Mouse (Mus musculus): Measurements from ENCODE around the gene Sgta. TPM values are rescaled to one million over a fixed set of nuclear protein-coding genes. Genes with fewer than 3 reads are reported as not detected.

The Sgta gene
- polyA plus RNA-seq, 2 experiments: 38.4 to 43.8 TPM

GRCm38 (mm10) chr10:81027331-81027730, 32.6 kb downstream of the Sgta start:
- Histone ChIP-seq H3K27ac (no peak overlapping the region), H3K4me1 (replicated peaks; ENCODE audit: control insufficient read depth in 2 of 2, insufficient read depth in 2 of 2, low read length in 1 of 2) (no peaks in the 10 kb centered on the region), H3K36me3 (replicated peaks; ENCODE audit: control insufficient read depth, insufficient read depth, low read depth) (no peaks in the 10 kb centered on the region), H3K9me3 (ENCODE audit: control insufficient read depth, low read length) (no peaks in the 10 kb centered on the region), H3K4me3 (ENCODE audit: insufficient read depth in 1 of 2, low read depth in 2 of 2, low read length in 2 of 2) (no peak overlapping the region), H3K9ac (replicated peaks) (no peak overlapping the region), H3K4me2 (ENCODE audit: low read depth) (no peak overlapping the region), H3K27me3 (ENCODE audit: control insufficient read depth, insufficient read depth, low read length) (peaks cover 25% of the 10 kb centered on the region)
- TF ChIP-seq CTCF (IDR thresholded peaks at IDR 0.05; ENCODE audit: low read depth) (no peak), EP300 (IDR thresholded peaks at IDR 0.05; ENCODE audit: low read depth) (no peak)
- no peak for DNase-seq (ENCODE audit: low read depth in 3 of 3, low spot score in 3 of 3)
- no peak for ATAC-seq (ENCODE audit: insufficient read depth)
- 44% methylated on average over 4 of the region's 4 CpGs for WGBS (ENCODE audit: insufficient replicate concordance)

GRCm38 (mm10) chr10:81026857-81027256, 33.1 kb downstream of the Sgta start:
- no peak overlapping the region for H3K27ac ChIP-seq
- H3K4me3 ChIP-seq (ENCODE audit: insufficient read depth in 1 of 2, low read depth in 2 of 2, low read length in 2 of 2): no peak overlapping the region
- H3K9me3 ChIP-seq (ENCODE audit: control insufficient read depth, low read length): no peaks in the 10 kb centered on the region
- no peaks in the 10 kb centered on the region for H3K4me1 ChIP-seq (replicated peaks; ENCODE audit: control insufficient read depth in 2 of 2, insufficient read depth in 2 of 2, low read length in 1 of 2)
- no peak for ATAC-seq (ENCODE audit: insufficient read depth)
- no peak overlapping the region for H3K4me2 ChIP-seq (ENCODE audit: low read depth)
- DNase-seq (ENCODE audit: low read depth in 3 of 3, low spot score in 3 of 3): no peak
- H3K36me3 ChIP-seq (replicated peaks; ENCODE audit: control insufficient read depth, insufficient read depth, low read depth): no peaks in the 10 kb centered on the region
- no peak overlapping the region for H3K9ac ChIP-seq (replicated peaks)
- H3K27me3 ChIP-seq (ENCODE audit: control insufficient read depth, insufficient read depth, low read length): peaks cover 30% of the 10 kb centered on the region
- whole genome bisulfite sequencing (ENCODE audit: insufficient replicate concordance): 80% methylated on average over 5 of the region's 5 CpGs
- no peak for TF ChIP-seq EP300 (IDR thresholded peaks at IDR 0.05; ENCODE audit: low read depth)
- TF ChIP-seq CTCF (IDR thresholded peaks at IDR 0.05; ENCODE audit: low read depth): no peak

- H3K9me3 ChIP-seq (ENCODE audit: control insufficient read depth, low read length): no peaks in the 10 kb centered on the region
- H3K27me3 ChIP-seq (ENCODE audit: control insufficient read depth, insufficient read depth, low read length): peaks cover 32% of the 10 kb centered on the region
- DNase-seq (ENCODE audit: low read depth in 3 of 3, low spot score in 3 of 3) (no peak), ATAC-seq (ENCODE audit: insufficient read depth) (no peak)
- peak within 1 kb of the TSS; percentile 24 for H3K4me2 ChIP-seq (ENCODE audit: low read depth)
- no peaks in the 10 kb centered on the region for H3K4me1 ChIP-seq (replicated peaks; ENCODE audit: control insufficient read depth in 2 of 2, insufficient read depth in 2 of 2, low read length in 1 of 2)
- H3K36me3 ChIP-seq (replicated peaks; ENCODE audit: control insufficient read depth, insufficient read depth, low read depth): no peaks in the 10 kb centered on the region
- no peak within 1 kb of the TSS for H3K9ac ChIP-seq (replicated peaks)
- 0 out of 4 replicates have a peak within 1 kb of the TSS, but pooled peaks of 1 of the 2 experiments have one; percentile 6 for H3K4me3 ChIP-seq (ENCODE audit: insufficient read depth in 1 of 2, low read depth in 2 of 2, low read length in 2 of 2)
- H3K27ac ChIP-seq: no peak within 1 kb of the TSS
- no peak for TF ChIP-seq CTCF (IDR thresholded peaks at IDR 0.05; ENCODE audit: low read depth)
- TF ChIP-seq EP300 (IDR thresholded peaks at IDR 0.05; ENCODE audit: low read depth): no peak
- 42% methylated on average over 12 of the region's 12 CpGs for WGBS (ENCODE audit: insufficient replicate concordance)
Measured at GRCm38 (mm10) chr10:81025639-81026275, 34.2 kb downstream of the Sgta start, which contains the start of gene Diras1. Gene Diras1 (minus strand): TSS chr10:81025662.

- Histone ChIP-seq H3K9ac (replicated peaks) (no peak overlapping the region), H3K9me3 (ENCODE audit: control insufficient read depth, low read length) (no peaks in the 10 kb centered on the region), H3K4me2 (ENCODE audit: low read depth) (peak overlapping the region; percentile 24), H3K27ac (no peak overlapping the region), H3K4me1 (replicated peaks; ENCODE audit: control insufficient read depth in 2 of 2, insufficient read depth in 2 of 2, low read length in 1 of 2) (no peaks in the 10 kb centered on the region), H3K27me3 (ENCODE audit: control insufficient read depth, insufficient read depth, low read length) (peaks cover 32% of the 10 kb centered on the region), H3K4me3 (ENCODE audit: insufficient read depth in 1 of 2, low read depth in 2 of 2, low read length in 2 of 2) (0 out of 4 replicates have a peak overlapping the region, but pooled peaks of 1 of the 2 experiments have one; percentile 6), H3K36me3 (replicated peaks; ENCODE audit: control insufficient read depth, insufficient read depth, low read depth) (no peaks in the 10 kb centered on the region)
- no peak for TF ChIP-seq EP300 (IDR thresholded peaks at IDR 0.05; ENCODE audit: low read depth)
- TF ChIP-seq CTCF (IDR thresholded peaks at IDR 0.05; ENCODE audit: low read depth): no peak
- DNase-seq (ENCODE audit: low read depth in 3 of 3, low spot score in 3 of 3) (no peak), ATAC-seq (ENCODE audit: insufficient read depth) (no peak)
- 2% methylated on average over 43 of the region's 43 CpGs for WGBS (ENCODE audit: insufficient replicate concordance)
Measured at GRCm38 (mm10) chr10:81025047-81025621, 34.8 kb downstream of the Sgta start.

- no peak overlapping the region for H3K4me2 ChIP-seq (ENCODE audit: low read depth)
- TF ChIP-seq CTCF (IDR thresholded peaks at IDR 0.05; ENCODE audit: low read depth) (no peak), EP300 (IDR thresholded peaks at IDR 0.05; ENCODE audit: low read depth) (no peak)
- DNase-seq (ENCODE audit: low read depth in 3 of 3, low spot score in 3 of 3) (no peak), ATAC-seq (ENCODE audit: insufficient read depth) (no peak)
- no peak overlapping the region for H3K9ac ChIP-seq (replicated peaks)
- no peaks in the 10 kb centered on the region for H3K4me1 ChIP-seq (replicated peaks; ENCODE audit: control insufficient read depth in 2 of 2, insufficient read depth in 2 of 2, low read length in 1 of 2)
- H3K36me3 ChIP-seq (replicated peaks; ENCODE audit: control insufficient read depth, insufficient read depth, low read depth): no peaks in the 10 kb centered on the region
- H3K27me3 ChIP-seq (ENCODE audit: control insufficient read depth, insufficient read depth, low read length): peaks cover 32% of the 10 kb centered on the region
- 54% methylated on average over 5 of the region's 5 CpGs for WGBS (ENCODE audit: insufficient replicate concordance)
- H3K4me3 ChIP-seq (ENCODE audit: insufficient read depth in 1 of 2, low read depth in 2 of 2, low read length in 2 of 2): no peak overlapping the region
- no peaks in the 10 kb centered on the region for H3K9me3 ChIP-seq (ENCODE audit: control insufficient read depth, low read length)
- H3K27ac ChIP-seq: no peak overlapping the region
Measured at GRCm38 (mm10) chr10:81024346-81024937, 35.5 kb downstream of the Sgta start.
